Mouse (Mus musculus) liver, postnatal 0 days (tissue): ENCODE results near the gene Myh2. TPM values are rescaled to one million over a fixed set of nuclear protein-coding genes. Genes with fewer than 3 reads are reported as not detected.

ENCODE experiments used
- ATAC-seq: fragments of 200-750 bp; cut with Nextera tagmentation; 2 replicates; pipeline ENCODE4 v1.8.0; 2017; ENCODE audit warnings: mild to moderate bottlenecking, moderate library complexity
- DNase-seq: peaks from one replicate; pipeline ENCODE4 v3.0.0-alpha.2; 2016
- H3K27ac ChIP-seq: fragments of 300-500 bp; sonication (generic); 2 replicates; pipeline ENCODE4 v1.5.1; 2014; ENCODE audit warnings: antibody characterized with exemption, moderate library complexity, mild to moderate bottlenecking, low read depth
- H3K27me3 ChIP-seq: fragments of 300-500 bp; sonication (generic); 2 replicates; pipeline ENCODE4 v1.6.1; 2014; ENCODE audit warnings: low read length, control low read depth, mixed read lengths; ENCODE audit not compliant: insufficient read depth
- H3K36me3 ChIP-seq: fragments of 300-500 bp; sonication (generic); replicated peaks from 2 replicates; pipeline ENCODE4 v1.6.1; 2014; ENCODE audit warnings: mild to moderate bottlenecking, control low read depth, low read length, moderate library complexity, mixed read lengths; ENCODE audit not compliant: insufficient read depth
- H3K4me1 ChIP-seq: fragments of 300-500 bp; sonication (generic); 2 replicates; pipeline ENCODE4 v1.6.1; 2014; ENCODE audit warnings: antibody characterized with exemption, mild to moderate bottlenecking, control low read depth; ENCODE audit not compliant: insufficient read depth
- H3K4me2 ChIP-seq: fragments of 300-500 bp; sonication (generic); 2 replicates; pipeline ENCODE4 v1.6.1; 2014; ENCODE audit warnings: low read depth, mild to moderate bottlenecking, low read length, moderate library complexity, mixed read lengths
- H3K4me3 ChIP-seq: fragments of 300-500 bp; sonication (generic); 2 replicates; pipeline ENCODE4 v1.5.1; 2014; ENCODE audit warnings: low read depth, low read length
- H3K9ac ChIP-seq: fragments of 300-500 bp; sonication (generic); replicated peaks from 2 replicates; pipeline ENCODE4 v1.6.1; 2014; ENCODE audit warnings: mild to moderate bottlenecking, moderate library complexity
- H3K9me3 ChIP-seq: fragments of 300-500 bp; sonication (generic); 2 replicates; pipeline ENCODE4 v1.6.1; 2016; ENCODE audit warnings: mild to moderate bottlenecking, control low read depth, low read length, mixed read lengths
- CTCF ChIP-seq: sonication (generic); IDR thresholded peaks from 2 replicates; pipeline ENCODE4 v1.5.1; 2016; ENCODE audit warnings: antibody characterized with exemption, low read depth
- EP300 ChIP-seq: IDR thresholded peaks from 2 replicates; pipeline ENCODE4 v1.6.1; 2016; ENCODE audit warnings: antibody characterized with exemption, low read depth, mild to moderate bottlenecking
- WGBS: fragments of 180-500 bp; shearing (Covaris S2); extraction: QIAGEN DNeasy Blood & Tissue Kit; methylation state at CpG from one replicate; pipeline ENCODE4 v1.1.7; 2014; ENCODE audit not compliant: insufficient replicate concordance; 5-methylcytosine and 5-hydroxymethylcytosine counted together
- polyA plus RNA-seq: library from polyadenylated mRNA; unstranded; fragments of >200 nt; fragmentation: Nextera tagmentation; extraction: Ambion mirVana; gene quantifications from 2 replicates; pipeline ENCODE4 v1.2.1, GENCODE M21; 2015

The Myh2 gene
- polyA plus RNA-seq, 1 experiment from 2014 or later, result not detected

- no peak overlapping the region for H3K4me2 ChIP-seq
- DNase-seq, result no peak
- no peaks in the 10 kb centered on the region for H3K9me3 ChIP-seq
- no peak overlapping the region for H3K27ac ChIP-seq
- no peaks in the 10 kb centered on the region for H3K4me1 ChIP-seq
- no peak overlapping the region for H3K9ac ChIP-seq
- TF ChIP-seq CTCF (no peak), EP300 (no peak)
- H3K4me3 ChIP-seq, result no peak overlapping the region
- 65% methylated on average over 3 of the region's 3 CpGs for WGBS
- H3K27me3 ChIP-seq, result no peaks in the 10 kb centered on the region
- H3K36me3 ChIP-seq, result no peaks in the 10 kb centered on the region
- no peak for ATAC-seq
These were observed 19.7 kb upstream of the Myh2 start for GRCm38 (mm10) chr11:67151159-67151558.

- H3K4me1 ChIP-seq, result no peaks in the 10 kb centered on the region
- H3K27me3 ChIP-seq, result no peaks in the 10 kb centered on the region
- 76% methylated on average over 16 of the region's 16 CpGs for WGBS
- H3K27ac ChIP-seq, result no peak overlapping the region
- DNase-seq (no peak), ATAC-seq (no peak)
- H3K9me3 ChIP-seq, result no peaks in the 10 kb centered on the region
- H3K4me2 ChIP-seq, result no peak overlapping the region
- TF ChIP-seq CTCF, result no peak
- TF ChIP-seq EP300, result no peak
- H3K36me3 ChIP-seq, result no peaks in the 10 kb centered on the region
- H3K9ac ChIP-seq, result no peak overlapping the region
- H3K4me3 ChIP-seq, result no peak overlapping the region
These were observed 18.9 kb upstream of the Myh2 start for GRCm38 (mm10) chr11:67151651-67152630.

GRCm38 (mm10) chr11:67153123-67153522 is 17.7 kb upstream of the Myh2 start:
- TF ChIP-seq CTCF (no peak), EP300 (no peak)
- no peak overlapping the region for H3K27ac ChIP-seq
- no peaks in the 10 kb centered on the region for H3K36me3 ChIP-seq
- H3K9me3 ChIP-seq, result no peaks in the 10 kb centered on the region
- no peaks in the 10 kb centered on the region for H3K27me3 ChIP-seq
- 24% methylated on average over 1 of the region's 1 CpGs for WGBS
- no peak for DNase-seq
- H3K4me3 ChIP-seq, result no peak overlapping the region
- no peak overlapping the region for H3K9ac ChIP-seq
- no peak overlapping the region for H3K4me2 ChIP-seq
- ATAC-seq, result no peak
- H3K4me1 ChIP-seq, result no peaks in the 10 kb centered on the region

- no peaks in the 10 kb centered on the region for H3K36me3 ChIP-seq
- DNase-seq (no peak), ATAC-seq (no peak)
- no peaks in the 10 kb centered on the region for H3K4me1 ChIP-seq
- no peak overlapping the region for H3K9ac ChIP-seq
- no peak overlapping the region for H3K4me3 ChIP-seq
- no peak for TF ChIP-seq EP300
- 61% methylated on average over 1 of the region's 1 CpGs for WGBS
- H3K9me3 ChIP-seq, result no peaks in the 10 kb centered on the region
- H3K27ac ChIP-seq, result no peak overlapping the region
- H3K4me2 ChIP-seq, result no peak overlapping the region
- H3K27me3 ChIP-seq, result no peaks in the 10 kb centered on the region
These were observed 17.0 kb upstream of the Myh2 start for GRCm38 (mm10) chr11:67153843-67154242.

- no peak overlapping the region for H3K9ac ChIP-seq
- DNase-seq (no peak), ATAC-seq (no peak)
- no peak overlapping the region for H3K27ac ChIP-seq
- H3K9me3 ChIP-seq, result no peaks in the 10 kb centered on the region
- no peaks in the 10 kb centered on the region for H3K27me3 ChIP-seq
- 74% methylated on average over 2 of the region's 2 CpGs for WGBS
- no peak for TF ChIP-seq CTCF
- TF ChIP-seq EP300, result no peak
- H3K4me2 ChIP-seq, result no peak overlapping the region
- H3K4me1 ChIP-seq, result no peaks in the 10 kb centered on the region
- H3K4me3 ChIP-seq, result no peak overlapping the region
- no peaks in the 10 kb centered on the region for H3K36me3 ChIP-seq
These were observed 15.2 kb upstream of the Myh2 start for GRCm38 (mm10) chr11:67155650-67156049.

- Histone ChIP-seq H3K4me1 (no peaks in the 10 kb centered on the region), H3K27me3 (no peaks in the 10 kb centered on the region), H3K36me3 (no peaks in the 10 kb centered on the region), H3K4me3 (no peak overlapping the region), H3K9ac (no peak overlapping the region), H3K9me3 (no peaks in the 10 kb centered on the region), H3K4me2 (no peak overlapping the region), H3K27ac (no peak overlapping the region)
- ATAC-seq (no peak), DNase-seq (no peak)
- 75% methylated on average over 3 of the region's 3 CpGs for WGBS
- no peak for TF ChIP-seq CTCF
- TF ChIP-seq EP300, result no peak
These were observed 10.7 kb upstream of the Myh2 start for GRCm38 (mm10) chr11:67160131-67160530.
